Mouse (Mus musculus) hindbrain, embryonic 14.5 days (tissue): ENCODE results near the gene Kitl. TPM values are rescaled to one million over a fixed set of nuclear protein-coding genes. Genes with fewer than 3 reads are reported as not detected.

Experiments used
- ATAC-seq: fragments of 200-750 bp; cut with Nextera tagmentation; 2 replicates; pipeline ENCODE4 v1.8.0; 2017; ENCODE audit warnings: moderate number of reproducible peaks, mild to moderate bottlenecking, moderate TSS enrichment, moderate library complexity; ENCODE audit not compliant: low FRiP score
- DNase-seq: peaks from one replicate; pipeline ENCODE4 v3.0.0-alpha.2; 2015; ENCODE audit warnings: low spot score
- H3K27ac ChIP-seq: fragments of 300-500 bp; sonication (generic); 2 replicates; pipeline ENCODE4 v1.5.1; 2014; ENCODE audit warnings: mild to moderate bottlenecking, moderate library complexity
- H3K27me3 ChIP-seq: fragments of 300-500 bp; sonication (generic); 2 replicates; pipeline ENCODE4 v1.6.1; 2014; ENCODE audit warnings: mild to moderate bottlenecking, low read length, mixed read lengths; ENCODE audit not compliant: control insufficient read depth, insufficient read depth
- H3K36me3 ChIP-seq: fragments of 300-500 bp; sonication (generic); replicated peaks from 2 replicates; pipeline ENCODE4 v1.6.1; 2014; ENCODE audit not compliant: control insufficient read depth, insufficient read depth
- H3K4me1 ChIP-seq: fragments of 300-500 bp; sonication (generic); replicated peaks from 2 replicates; pipeline ENCODE4 v1.6.1; 2014; ENCODE audit warnings: antibody characterized with exemption, low read length, mixed read lengths; ENCODE audit not compliant: control insufficient read depth, insufficient read depth
- H3K4me2 ChIP-seq: fragments of 300-500 bp; sonication (generic); replicated peaks from 2 replicates; pipeline ENCODE4 v1.6.1; 2014; ENCODE audit warnings: mild to moderate bottlenecking, moderate library complexity
- H3K4me3 ChIP-seq: fragments of 300-500 bp; sonication (generic); replicated peaks from 2 replicates; pipeline ENCODE4 v1.5.1; 2014; ENCODE audit warnings: mild to moderate bottlenecking, low read length
- H3K9ac ChIP-seq: fragments of 300-500 bp; sonication (generic); 2 replicates; pipeline ENCODE4 v1.6.1; 2014
- H3K9me3 ChIP-seq: fragments of 300-500 bp; sonication (generic); 2 replicates; pipeline ENCODE4 v1.6.1; 2016; ENCODE audit warnings: low read length; ENCODE audit not compliant: control insufficient read depth
- WGBS: fragments of 180-500 bp; shearing (Covaris S2); extraction: QIAGEN DNeasy Blood & Tissue Kit; methylation state at CpG from one replicate; pipeline ENCODE4 v1.1.7; 2014; 5-methylcytosine and 5-hydroxymethylcytosine counted together
- polyA plus RNA-seq: library from polyadenylated mRNA; unstranded; fragments of >200 nt; fragmentation: Nextera tagmentation; extraction: Ambion mirVana; gene quantifications from 2 replicates; pipeline ENCODE4 v1.2.1, GENCODE M21; 2014

The Kitl gene
- polyA plus RNA-seq, 1 experiment from 2014 or later: 34.4 TPM

DNA sequence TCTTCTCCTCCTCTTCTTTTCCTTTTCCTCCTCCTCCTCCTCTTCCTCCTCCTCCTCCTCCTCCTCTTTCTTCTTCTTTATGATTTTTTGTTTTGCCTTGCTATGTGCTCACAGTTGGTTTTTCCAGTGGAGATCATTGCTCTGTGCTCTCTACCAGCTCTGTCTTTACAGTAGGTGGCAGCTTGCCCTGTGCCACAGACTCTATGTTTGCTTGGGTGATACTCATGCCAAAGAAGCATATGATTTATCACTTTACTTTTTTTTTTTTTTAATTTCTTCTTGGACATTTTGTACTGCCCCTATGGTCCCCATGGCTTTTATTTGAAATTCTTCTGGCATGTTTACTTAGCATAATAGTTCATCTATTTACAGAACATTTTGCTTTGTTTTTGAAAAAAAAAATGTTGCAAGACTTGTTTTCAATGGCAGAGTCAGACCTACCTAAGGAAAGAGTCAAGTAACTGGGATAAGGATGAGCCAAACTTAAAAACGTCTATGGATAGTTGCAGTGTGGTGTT, 41.7 kb downstream of the Kitl start:
- 81% methylated on average over 1 of the region's 1 CpGs for WGBS
- Histone ChIP-seq H3K9me3 (no peaks in the 10 kb centered on the region), H3K4me1 (no peaks in the 10 kb centered on the region), H3K4me3 (no peak overlapping the region), H3K27ac (no peak overlapping the region), H3K36me3 (no peaks in the 10 kb centered on the region), H3K27me3 (no peaks in the 10 kb centered on the region), H3K4me2 (no peak overlapping the region), H3K9ac (no peak overlapping the region)
- DNase-seq (no peak), ATAC-seq (no peak)

DNA sequence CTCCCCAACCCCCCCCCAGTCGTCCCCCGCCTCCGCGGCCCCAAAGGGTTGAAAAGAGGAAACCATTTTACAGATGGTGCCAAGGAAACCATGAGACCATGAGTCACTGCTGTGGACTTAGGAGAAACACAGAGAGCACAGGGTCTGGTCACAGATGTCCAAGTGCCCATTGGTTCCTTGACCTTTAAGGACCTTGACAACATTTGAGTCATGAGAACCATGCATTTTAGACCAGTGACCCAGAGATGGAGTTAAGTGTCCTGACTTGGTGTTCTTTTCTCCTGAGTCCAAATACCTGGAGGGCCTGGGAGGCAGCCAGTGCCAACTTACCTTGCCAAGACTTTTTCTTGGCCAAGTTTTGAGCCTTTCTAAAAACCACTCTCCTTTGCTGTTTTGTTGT, 43.9 kb downstream of the Kitl start:
- Histone ChIP-seq H3K27ac (no peak overlapping the region), H3K4me1 (no peaks in the 10 kb centered on the region), H3K27me3 (no peaks in the 10 kb centered on the region), H3K9me3 (no peaks in the 10 kb centered on the region), H3K36me3 (no peaks in the 10 kb centered on the region), H3K4me3 (no peak overlapping the region), H3K4me2 (no peak overlapping the region), H3K9ac (no peak overlapping the region)
- ATAC-seq (no peak), DNase-seq (no peak)
- 84% methylated on average over 4 of the region's 4 CpGs for WGBS

DNA sequence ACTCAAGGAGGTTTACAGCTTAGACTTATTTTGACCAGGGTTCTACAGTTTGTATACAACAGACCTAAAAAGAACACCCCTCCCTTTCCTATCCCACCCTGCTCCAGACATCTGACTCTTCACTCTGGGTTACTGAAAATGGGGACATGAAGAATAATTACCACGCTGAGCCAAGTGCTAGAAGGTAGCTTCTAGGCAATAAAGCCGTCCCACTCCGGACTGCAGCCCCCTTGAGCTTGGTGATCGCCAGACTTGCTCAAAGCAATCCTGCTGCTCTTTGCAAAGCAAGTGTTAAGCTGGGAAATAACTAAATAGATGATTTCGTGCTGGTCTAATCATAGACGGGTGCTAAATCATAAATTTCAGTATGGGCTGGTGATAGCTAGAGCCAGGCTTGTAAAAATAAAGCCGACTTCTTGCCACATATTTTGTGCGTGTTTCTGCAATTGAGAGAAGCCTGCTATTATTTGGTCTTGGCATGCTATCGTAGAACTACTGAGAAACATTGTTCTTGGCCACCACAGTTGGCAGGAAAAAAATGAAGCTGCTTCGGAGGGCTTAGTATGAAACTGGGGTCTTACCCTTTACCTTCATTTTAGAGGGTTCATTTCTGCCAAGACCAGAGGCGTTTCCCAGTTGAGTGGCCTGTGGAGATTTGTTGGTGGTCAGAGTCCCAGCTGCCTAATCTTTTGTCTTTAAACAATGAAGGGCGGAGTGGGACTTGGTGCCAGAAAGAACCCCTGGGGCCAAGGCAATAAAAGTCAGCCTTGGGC, 50.3 kb downstream of the Kitl start:
- peak overlapping the region; percentile 25; the same call in 1 of the 2 replicates for H3K4me2 ChIP-seq
- no peaks in the 10 kb centered on the region for H3K9me3 ChIP-seq
- H3K4me3 ChIP-seq: no peak overlapping the region
- peaks cover 8% of the 10 kb centered on the region for H3K4me1 ChIP-seq
- DNase-seq (peak; percentile 55), ATAC-seq (peak; percentile 83)
- WGBS: 11% methylated on average over 12 of the region's 12 CpGs
- H3K27ac ChIP-seq: peak overlapping the region; percentile 70
- no peak overlapping the region for H3K9ac ChIP-seq
- no peaks in the 10 kb centered on the region for H3K27me3 ChIP-seq
- no peaks in the 10 kb centered on the region for H3K36me3 ChIP-seq

DNA sequence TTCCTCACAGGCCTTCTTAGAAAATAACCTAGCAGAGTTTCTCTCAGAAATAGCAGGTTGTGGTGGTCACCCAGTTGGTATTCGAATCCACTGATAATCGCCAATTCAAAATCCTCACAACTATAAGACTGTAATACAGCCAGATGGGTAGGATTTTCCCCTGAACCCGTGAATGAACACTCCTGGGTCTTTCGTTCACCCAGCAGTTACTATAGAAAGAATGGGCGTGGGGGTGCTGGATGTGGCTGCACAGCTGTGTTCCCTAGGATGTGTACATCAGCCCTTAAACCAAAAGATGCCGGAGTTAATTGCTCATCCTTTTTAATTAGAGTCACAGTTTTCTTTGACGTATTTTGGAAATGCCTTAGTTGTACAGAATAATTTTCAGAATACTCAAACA, 50.9 kb downstream of the Kitl start:
- H3K27ac ChIP-seq: peak overlapping the region; percentile 70; the same call in 1 of the 2 replicates
- H3K9me3 ChIP-seq: no peaks in the 10 kb centered on the region
- H3K9ac ChIP-seq: no peak overlapping the region
- ATAC-seq (peak; percentile 43; the same call in 1 of the 2 replicates), DNase-seq (no peak)
- no peaks in the 10 kb centered on the region for H3K36me3 ChIP-seq
- peaks cover 8% of the 10 kb centered on the region for H3K4me1 ChIP-seq
- H3K4me2 ChIP-seq: peak overlapping the region; percentile 25; the same call in 1 of the 2 replicates
- H3K27me3 ChIP-seq: no peaks in the 10 kb centered on the region
- H3K4me3 ChIP-seq: no peak overlapping the region
- 13% methylated on average over 7 of the region's 7 CpGs for WGBS

DNA sequence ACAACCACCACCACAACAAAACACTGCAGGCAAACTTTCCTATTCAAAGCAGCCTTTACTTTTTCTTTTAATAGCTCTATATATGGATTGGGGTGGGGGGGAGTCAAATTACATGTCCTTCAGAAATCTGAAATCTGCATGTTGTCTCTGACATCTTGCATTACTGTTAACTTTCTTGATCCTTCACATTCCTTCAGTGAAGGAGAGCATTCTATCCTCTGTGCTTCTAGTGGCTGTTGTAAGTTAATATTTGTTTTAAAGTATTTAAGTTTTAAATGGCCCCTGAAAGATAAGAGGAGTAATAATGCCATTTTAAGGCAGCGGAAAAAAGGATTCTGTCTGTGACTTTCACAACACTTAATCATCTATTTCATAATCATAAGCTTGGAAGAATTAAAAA, 57.2 kb downstream of the Kitl start:
- DNase-seq (no peak), ATAC-seq (no peak)
- Histone ChIP-seq H3K27ac (no peak overlapping the region), H3K27me3 (no peaks in the 10 kb centered on the region), H3K4me1 (no peaks in the 10 kb centered on the region), H3K4me2 (no peak overlapping the region), H3K4me3 (no peak overlapping the region), H3K36me3 (no peaks in the 10 kb centered on the region), H3K9ac (no peak overlapping the region), H3K9me3 (no peaks in the 10 kb centered on the region)
- WGBS: 92% methylated on average over 1 of the region's 1 CpGs

DNA sequence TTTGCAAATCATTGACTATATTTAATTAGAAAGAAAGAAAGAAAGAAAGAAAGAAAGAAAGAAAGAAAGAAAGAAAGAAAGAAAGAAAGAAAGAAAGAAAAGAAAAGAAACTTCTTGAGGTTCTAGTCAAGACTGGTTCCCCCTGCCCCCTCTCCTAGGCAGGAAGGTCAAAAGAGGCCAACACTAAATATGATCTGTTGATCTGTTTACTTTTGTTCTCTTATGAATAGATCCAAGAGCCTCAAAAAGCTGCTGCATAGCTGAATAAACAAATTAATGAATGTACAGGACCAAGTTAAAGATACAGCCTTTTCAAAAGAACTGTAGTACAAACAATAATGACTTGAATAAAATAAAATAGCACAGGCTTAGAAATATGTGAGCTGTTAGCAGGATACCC, 57.7 kb downstream of the Kitl start:
- DNase-seq: no peak
- Histone ChIP-seq H3K4me1 (no peaks in the 10 kb centered on the region), H3K4me3 (no peak overlapping the region), H3K27ac (no peak overlapping the region), H3K4me2 (no peak overlapping the region), H3K36me3 (no peaks in the 10 kb centered on the region), H3K27me3 (no peaks in the 10 kb centered on the region), H3K9me3 (no peaks in the 10 kb centered on the region), H3K9ac (no peak overlapping the region)
- ATAC-seq: no peak

DNA sequence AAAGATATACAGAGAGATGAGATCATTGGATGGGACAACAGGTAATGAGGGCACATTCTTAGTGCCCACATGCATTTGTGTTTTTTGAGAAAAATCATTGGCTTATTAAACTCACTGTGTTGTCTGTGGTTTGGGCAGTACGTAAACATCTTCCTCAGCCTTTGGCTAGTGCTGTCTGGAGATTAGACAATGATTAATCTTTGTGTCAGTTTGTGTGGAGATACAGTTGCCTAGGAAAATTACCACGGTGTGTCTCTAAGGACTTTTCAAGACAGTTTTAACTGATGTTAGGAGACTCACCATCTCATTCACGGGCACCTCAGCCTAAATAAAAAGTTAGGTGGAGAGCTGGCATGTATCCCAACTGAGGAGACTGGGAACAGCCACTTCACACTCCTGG, 85.7 kb downstream of the Kitl start:
- no peak overlapping the region for H3K4me3 ChIP-seq
- H3K36me3 ChIP-seq: no peaks in the 10 kb centered on the region
- no peaks in the 10 kb centered on the region for H3K27me3 ChIP-seq
- H3K9ac ChIP-seq: no peak overlapping the region
- H3K9me3 ChIP-seq: no peaks in the 10 kb centered on the region
- H3K27ac ChIP-seq: no peak overlapping the region
- H3K4me1 ChIP-seq: no peaks in the 10 kb centered on the region
- 44% methylated on average over 3 of the region's 3 CpGs for WGBS
- no peak for ATAC-seq
- no peak overlapping the region for H3K4me2 ChIP-seq
- DNase-seq: no peak

DNA sequence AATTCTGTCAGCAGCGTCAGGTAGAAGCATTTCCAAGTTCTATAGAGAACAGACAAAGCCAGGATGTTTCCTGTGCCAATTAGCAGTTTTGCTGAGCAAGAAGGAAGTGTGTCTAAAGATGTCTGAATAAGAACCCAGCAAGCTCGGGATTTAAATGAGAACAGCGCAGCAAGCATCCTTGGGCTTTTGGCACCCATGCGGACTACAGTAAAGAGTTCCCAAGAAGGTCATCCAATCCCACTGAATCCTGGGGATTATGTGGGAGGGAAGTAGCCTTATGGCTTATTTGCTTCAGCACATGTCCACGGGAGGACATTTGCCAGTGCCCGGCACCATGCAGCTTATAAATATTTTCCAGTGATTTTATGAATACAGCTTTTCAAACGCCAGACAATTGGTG, 95.8 kb downstream of the Kitl start:
- H3K27me3 ChIP-seq: no peaks in the 10 kb centered on the region
- 27% methylated on average over 7 of the region's 7 CpGs for WGBS
- no peaks in the 10 kb centered on the region for H3K36me3 ChIP-seq
- peak overlapping the region; percentile 13; the same call in 1 of the 2 replicates for H3K4me2 ChIP-seq
- DNase-seq (no peak), ATAC-seq (peak; percentile 51; the same call in 1 of the 2 replicates)
- H3K4me1 ChIP-seq: 0 out of 2 replicates have a peak, but pooled peaks cover 8% of the 10 kb centered on the region
- no peak overlapping the region for H3K27ac ChIP-seq
- no peak overlapping the region for H3K4me3 ChIP-seq
- no peaks in the 10 kb centered on the region for H3K9me3 ChIP-seq
- no peak overlapping the region for H3K9ac ChIP-seq

DNA sequence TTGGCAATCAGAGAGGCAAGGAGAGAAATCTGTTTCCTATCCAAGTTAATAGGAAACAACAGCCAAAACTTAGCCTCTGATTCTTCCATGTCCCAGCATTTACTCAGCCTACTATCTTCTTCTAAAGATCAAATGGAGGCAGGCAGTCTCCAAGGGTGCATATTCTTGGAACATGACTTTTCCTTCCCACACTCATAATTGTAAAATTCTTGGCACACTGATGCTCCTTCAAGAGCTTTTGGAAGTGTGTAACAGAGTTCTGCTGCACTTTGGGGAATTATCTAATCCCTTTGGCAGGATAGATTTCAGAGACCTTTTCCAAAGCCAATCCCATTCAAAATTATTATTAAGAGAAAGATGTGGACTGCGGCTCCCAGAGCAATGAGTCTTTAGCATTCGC, 100.1 kb downstream of the Kitl start:
- no peaks in the 10 kb centered on the region for H3K27me3 ChIP-seq
- DNase-seq: no peak
- H3K4me1 ChIP-seq: 0 out of 2 replicates have a peak, but pooled peaks cover 5% of the 10 kb centered on the region
- H3K36me3 ChIP-seq: no peaks in the 10 kb centered on the region
- no peak overlapping the region for H3K4me3 ChIP-seq
- ATAC-seq: no peak
- no peak overlapping the region for H3K9ac ChIP-seq
- H3K27ac ChIP-seq: no peak overlapping the region
- 96% methylated on average over 2 of the region's 2 CpGs for WGBS
- H3K4me2 ChIP-seq: no peak overlapping the region
- H3K9me3 ChIP-seq: no peaks in the 10 kb centered on the region
